Mouse (Mus musculus): ENCODE measurements around the gene Fat1.

Fat1 gene

DNA sequence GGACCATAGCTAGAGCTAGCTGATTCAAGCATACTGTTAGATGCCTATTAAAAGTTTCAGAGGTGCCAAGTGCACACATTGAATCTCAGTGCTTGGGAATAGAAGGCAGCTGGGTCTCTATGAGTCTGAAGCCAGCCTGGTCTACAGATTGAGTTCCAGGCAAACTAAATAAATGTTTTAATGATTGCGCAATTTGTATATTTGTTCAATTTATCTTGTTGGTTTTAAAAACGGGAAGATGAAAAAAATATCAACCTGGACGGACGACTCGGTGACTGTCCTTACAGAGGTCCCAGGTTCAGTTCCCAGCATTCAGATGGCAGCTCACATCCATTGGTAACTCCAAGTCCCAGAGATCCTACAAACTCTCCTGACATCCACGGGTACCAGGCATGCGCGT is 135.7 kb downstream of the Fat1 start:
- no peak for DNase-seq

DNA sequence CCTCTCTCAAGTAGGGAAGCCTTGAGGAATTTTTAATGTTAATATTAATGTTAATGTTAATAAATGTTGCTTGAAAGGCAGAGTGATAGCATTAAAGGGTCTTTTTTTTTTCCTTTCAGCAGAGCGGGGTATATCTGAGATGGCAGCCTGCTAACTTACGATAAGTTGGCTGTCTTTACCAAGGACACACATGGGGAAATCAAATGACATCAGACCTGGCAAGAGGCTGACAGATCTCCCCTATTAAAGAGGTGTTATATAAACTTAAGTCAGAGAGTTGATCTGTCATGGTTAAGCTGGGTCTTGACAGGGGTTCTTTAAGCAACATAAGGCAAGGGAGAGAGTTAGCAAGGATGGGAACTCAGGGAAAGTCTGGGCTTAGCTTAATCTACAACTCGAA is 145.6 kb downstream of the Fat1 start:
- DNase-seq = no peak

DNA sequence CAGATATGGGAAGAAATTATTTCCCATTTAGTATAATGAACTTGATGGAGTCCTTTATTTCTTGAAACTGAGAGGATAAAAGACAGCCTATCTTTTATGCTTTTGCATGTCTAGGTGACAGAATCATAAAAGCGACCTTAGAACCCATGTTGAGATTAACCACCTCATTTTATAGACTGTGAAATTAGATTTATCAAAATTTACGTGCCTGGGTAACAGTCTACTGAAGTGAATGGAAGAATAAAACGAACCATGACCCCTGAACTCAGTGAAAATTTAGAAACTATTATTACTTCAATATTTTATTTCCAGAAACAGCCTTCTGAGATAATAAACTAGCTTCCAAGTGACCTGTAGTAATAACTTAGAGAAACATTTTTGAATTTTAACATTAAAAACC is 158.4 kb downstream of the Fat1 start:
- no peak for DNase-seq

All from right cerebral cortex, postnatal 4 days (tissue).